Mouse (Mus musculus): Measurements from ENCODE around the gene Ebf1. TPM values are rescaled to one million over a fixed set of nuclear protein-coding genes. Genes with fewer than 3 reads are reported as not detected.

The Ebf1 gene
- polyA plus RNA-seq, 1 experiment = 0.38 TPM

- TF ChIP-seq GATA1 (IDR thresholded peaks at IDR 0.05; ENCODE audit: borderline replicate concordance, low read length) = no peak
- TF ChIP-seq FLI1 (IDR thresholded peaks at IDR 0.05; ENCODE audit: low read length) = no peak
- Histone ChIP-seq H3K27me3 (replicated peaks) (no peaks in the 10 kb centered on the region), H3K4me3 (replicated peaks) (no peak overlapping the region), H3K9me3 (no peaks in the 10 kb centered on the region), H3K4me1 (no peaks in the 10 kb centered on the region), H3K36me3 (replicated peaks; ENCODE audit: low read length) (no peaks in the 10 kb centered on the region)
Measured at GRCm38 (mm10) chr11:44656916-44657315, 39.8 kb downstream of the Ebf1 start.

GRCm38 (mm10) chr11:44657833-44658395, 40.8 kb downstream of the Ebf1 start:
- Histone ChIP-seq H3K27me3 (replicated peaks) (no peaks in the 10 kb centered on the region), H3K4me1 (no peaks in the 10 kb centered on the region), H3K36me3 (replicated peaks; ENCODE audit: low read length) (no peaks in the 10 kb centered on the region), H3K9me3 (no peaks in the 10 kb centered on the region), H3K4me3 (replicated peaks) (no peak overlapping the region)
- TF ChIP-seq FLI1 (IDR thresholded peaks at IDR 0.05; ENCODE audit: low read length) = no peak
- TF ChIP-seq GATA1 (IDR thresholded peaks at IDR 0.05; ENCODE audit: borderline replicate concordance, low read length) = no peak

- H3K36me3 ChIP-seq (replicated peaks; ENCODE audit: low read length) = no peaks in the 10 kb centered on the region
- H3K4me1 ChIP-seq = no peaks in the 10 kb centered on the region; the same call in 1 of the 2 replicates
- TF ChIP-seq FLI1 (IDR thresholded peaks at IDR 0.05; ENCODE audit: low read length) (no peak), GATA1 (IDR thresholded peaks at IDR 0.05; ENCODE audit: borderline replicate concordance, low read length) (no peak)
- H3K27me3 ChIP-seq (replicated peaks) = peaks cover 11% of the 10 kb centered on the region
- no peak overlapping the region for H3K4me3 ChIP-seq (replicated peaks)
- no peaks in the 10 kb centered on the region for H3K9me3 ChIP-seq
Measured at GRCm38 (mm10) chr11:44661875-44662274, 44.8 kb downstream of the Ebf1 start.

- H3K27me3 ChIP-seq (replicated peaks) = peaks cover 11% of the 10 kb centered on the region
- TF ChIP-seq FLI1 (IDR thresholded peaks at IDR 0.05; ENCODE audit: low read length) = no peak
- TF ChIP-seq GATA1 (IDR thresholded peaks at IDR 0.05; ENCODE audit: borderline replicate concordance, low read length) = no peak
- H3K9me3 ChIP-seq = no peaks in the 10 kb centered on the region
- H3K4me1 ChIP-seq = no peaks in the 10 kb centered on the region; the same call in 1 of the 2 replicates
- H3K4me3 ChIP-seq (replicated peaks) = no peak overlapping the region
- no peaks in the 10 kb centered on the region for H3K36me3 ChIP-seq (replicated peaks; ENCODE audit: low read length)
Measured at GRCm38 (mm10) chr11:44663609-44664141, 46.6 kb downstream of the Ebf1 start.

GRCm38 (mm10) chr11:44665156-44665682, 48.1 kb downstream of the Ebf1 start:
- Histone ChIP-seq H3K9me3 (no peaks in the 10 kb centered on the region), H3K4me3 (replicated peaks) (no peak overlapping the region), H3K27me3 (replicated peaks) (peaks cover 11% of the 10 kb centered on the region), H3K36me3 (replicated peaks; ENCODE audit: low read length) (no peaks in the 10 kb centered on the region), H3K4me1 (no peaks in the 10 kb centered on the region; the same call in 1 of the 2 replicates)
- TF ChIP-seq GATA1 (IDR thresholded peaks at IDR 0.05; ENCODE audit: borderline replicate concordance, low read length) (no peak), FLI1 (IDR thresholded peaks at IDR 0.05; ENCODE audit: low read length) (no peak)

- TF ChIP-seq GATA1 (IDR thresholded peaks at IDR 0.05; ENCODE audit: borderline replicate concordance, low read length) = no peak
- TF ChIP-seq FLI1 (IDR thresholded peaks at IDR 0.05; ENCODE audit: low read length) = no peak
- no peaks in the 10 kb centered on the region for H3K9me3 ChIP-seq
- H3K36me3 ChIP-seq (replicated peaks; ENCODE audit: low read length) = no peaks in the 10 kb centered on the region
- no peaks in the 10 kb centered on the region; the same call in 1 of the 2 replicates for H3K4me1 ChIP-seq
- no peak overlapping the region for H3K4me3 ChIP-seq (replicated peaks)
- peaks cover 11% of the 10 kb centered on the region for H3K27me3 ChIP-seq (replicated peaks)
Measured at GRCm38 (mm10) chr11:44665741-44666531, 48.8 kb downstream of the Ebf1 start.

- Histone ChIP-seq H3K9me3 (no peaks in the 10 kb centered on the region), H3K4me1 (no peaks in the 10 kb centered on the region; the same call in 1 of the 2 replicates), H3K4me3 (replicated peaks) (no peak overlapping the region), H3K36me3 (replicated peaks; ENCODE audit: low read length) (no peaks in the 10 kb centered on the region), H3K27me3 (replicated peaks) (peaks cover 11% of the 10 kb centered on the region)
- TF ChIP-seq FLI1 (IDR thresholded peaks at IDR 0.05; ENCODE audit: low read length) (no peak), GATA1 (IDR thresholded peaks at IDR 0.05; ENCODE audit: borderline replicate concordance, low read length) (no peak)
Measured at GRCm38 (mm10) chr11:44666741-44667140, 49.6 kb downstream of the Ebf1 start.

- Histone ChIP-seq H3K4me3 (replicated peaks) (no peak overlapping the region), H3K4me1 (no peaks in the 10 kb centered on the region), H3K36me3 (replicated peaks; ENCODE audit: low read length) (no peaks in the 10 kb centered on the region), H3K27me3 (replicated peaks) (no peaks in the 10 kb centered on the region), H3K9me3 (no peaks in the 10 kb centered on the region)
- no peak for TF ChIP-seq FLI1 (IDR thresholded peaks at IDR 0.05; ENCODE audit: low read length)
- TF ChIP-seq GATA1 (IDR thresholded peaks at IDR 0.05; ENCODE audit: borderline replicate concordance, low read length) = no peak
Measured at GRCm38 (mm10) chr11:44681306-44681705, 64.2 kb downstream of the Ebf1 start.

- TF ChIP-seq FLI1 (IDR thresholded peaks at IDR 0.05; ENCODE audit: low read length) = no peak
- Histone ChIP-seq H3K9me3 (no peaks in the 10 kb centered on the region), H3K36me3 (replicated peaks; ENCODE audit: low read length) (no peaks in the 10 kb centered on the region), H3K4me3 (replicated peaks) (no peak overlapping the region), H3K4me1 (no peaks in the 10 kb centered on the region), H3K27me3 (replicated peaks) (no peaks in the 10 kb centered on the region)
Measured at GRCm38 (mm10) chr11:44681995-44682394, 64.9 kb downstream of the Ebf1 start.
